Mouse (Mus musculus): ENCODE measurements around the gene Def8.
"Not testable (repeated sequence)": the region's sequence is repeated elsewhere in the genome, so short reads cannot be mapped to it uniquely, and the experiment has no call there.

The Def8 gene

GRCm38 (mm10) chr8:123432381-123432780, 9.1 kb downstream of the Def8 start:
- DNase-seq (ENCODE audit: low spot score in 2 of 2), result no peak

- not testable (repeated sequence) for DNase-seq (ENCODE audit: low spot score in 2 of 2)
Observed at GRCm38 (mm10) chr8:123433241-123433974, 10.1 kb downstream of the Def8 start.

- no peak for DNase-seq (ENCODE audit: low spot score in 2 of 2)
Observed at GRCm38 (mm10) chr8:123441788-123442187, 18.5 kb downstream of the Def8 start.

- DNase-seq (ENCODE audit: low spot score in 2 of 2), result no peak
Observed at GRCm38 (mm10) chr8:123442351-123442750, 19.0 kb downstream of the Def8 start.

GRCm38 (mm10) chr8:123442871-123443575, 19.7 kb downstream of the Def8 start:
- peak; percentile 87 to 90 for DNase-seq (ENCODE audit: low spot score in 2 of 2)

GRCm38 (mm10) chr8:123443576-123443921, 20.2 kb downstream of the Def8 start:
- no peak for DNase-seq (ENCODE audit: low spot score in 2 of 2)

GRCm38 (mm10) chr8:123444131-123444530, 20.8 kb downstream of the Def8 start:
- DNase-seq (ENCODE audit: low spot score in 2 of 2), result no peak

GRCm38 (mm10) chr8:123445981-123446380, 22.7 kb downstream of the Def8 start:
- DNase-seq (ENCODE audit: low spot score in 2 of 2), result no peak

GRCm38 (mm10) chr8:123446799-123447198, 23.5 kb downstream of the Def8 start:
- DNase-seq (ENCODE audit: low spot score in 2 of 2), result no peak

- no peak for DNase-seq (ENCODE audit: low spot score in 2 of 2)
Observed at GRCm38 (mm10) chr8:123450783-123451182, 27.5 kb downstream of the Def8 start.

- not testable (repeated sequence) for DNase-seq (ENCODE audit: low spot score in 2 of 2)
Observed at GRCm38 (mm10) chr8:123451747-123452146, 28.4 kb downstream of the Def8 start.

GRCm38 (mm10) chr8:123452149-123452548, 28.8 kb downstream of the Def8 start:
- DNase-seq (ENCODE audit: low spot score in 2 of 2), result no peak

GRCm38 (mm10) chr8:123453291-123453690, 30.0 kb downstream of the Def8 start:
- no peak for DNase-seq (ENCODE audit: low spot score in 2 of 2)

GRCm38 (mm10) chr8:123453951-123454350, 30.6 kb downstream of the Def8 start:
- DNase-seq (ENCODE audit: low spot score in 2 of 2), result no peak

GRCm38 (mm10) chr8:123454559-123454958, 31.2 kb downstream of the Def8 start:
- DNase-seq (ENCODE audit: low spot score in 2 of 2), result no peak

GRCm38 (mm10) chr8:123463651-123464050, 40.3 kb downstream of the Def8 start:
- DNase-seq (ENCODE audit: low spot score in 2 of 2), result no peak

- no peak for DNase-seq (ENCODE audit: low spot score in 2 of 2)
Observed at GRCm38 (mm10) chr8:123467476-123467875, 44.1 kb downstream of the Def8 start.

GRCm38 (mm10) chr8:123472991-123473390, 49.7 kb downstream of the Def8 start:
- not testable (repeated sequence) for DNase-seq (ENCODE audit: low spot score in 2 of 2)

GRCm38 (mm10) chr8:123474549-123474948, 51.2 kb downstream of the Def8 start:
- not testable (repeated sequence) for DNase-seq (ENCODE audit: low spot score in 2 of 2)

GRCm38 (mm10) chr8:123476911-123477736, 53.8 kb downstream of the Def8 start:
- no peak for DNase-seq (ENCODE audit: low spot score in 2 of 2)

- DNase-seq (ENCODE audit: low spot score in 2 of 2), result peak; percentile 87 to 90
Observed at GRCm38 (mm10) chr8:123477737-123478258, 54.5 kb downstream of the Def8 start, which contains the start of gene Afg3l1. Gene Afg3l1, plus strand, starts transcription at chr8:123477903.

Data from frontal cortex, postnatal 14 days (tissue).